Mouse (Mus musculus) T-cell, adult 2 months (primary cell): ENCODE data around the gene S100a10.

Source experiments
- DNase-seq: peaks from one replicate; pipeline ENCODE4 v3.0.0; 2022; ENCODE audit warnings: low spot score

S100a10 gene

GRCm38 (mm10) chr3:93547749-93548540 lies 6.9 kb upstream of the S100a10 start:
- peak; percentile 54 for DNase-seq

GRCm38 (mm10) chr3:93548541-93549266 lies 6.2 kb upstream of the S100a10 start:
- peak; percentile 46 for DNase-seq

DNA sequence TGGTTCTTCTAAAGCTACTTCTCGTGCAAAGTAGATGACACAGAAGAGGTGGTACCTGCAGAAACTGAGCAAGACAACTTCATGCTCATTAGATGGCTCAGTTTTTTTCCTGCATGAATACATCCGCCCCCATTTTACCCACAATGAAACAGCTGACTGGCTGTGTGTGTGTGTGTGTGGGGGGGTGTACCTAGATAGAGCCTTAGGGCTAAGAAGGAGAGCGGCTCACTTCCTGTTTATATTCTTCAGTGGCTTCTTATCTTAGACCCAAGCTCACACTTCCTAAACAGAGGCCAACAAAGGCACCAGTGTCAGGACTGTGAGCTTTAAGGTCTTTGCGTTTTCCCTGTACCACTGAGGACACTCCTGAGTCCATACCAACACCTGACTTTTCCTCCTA lies 4.9 kb upstream of the S100a10 start:
- DNase-seq: peak; percentile 83

- DNase-seq: no peak
These were observed 2.7 kb upstream of the S100a10 start for GRCm38 (mm10) chr3:93551950-93552901.

GRCm38 (mm10) chr3:93553311-93553710 lies 1.6 kb upstream of the S100a10 start:
- DNase-seq: no peak

- DNase-seq: no peak
These were observed 1.0 kb upstream of the S100a10 start for GRCm38 (mm10) chr3:93553765-93554378.

DNA sequence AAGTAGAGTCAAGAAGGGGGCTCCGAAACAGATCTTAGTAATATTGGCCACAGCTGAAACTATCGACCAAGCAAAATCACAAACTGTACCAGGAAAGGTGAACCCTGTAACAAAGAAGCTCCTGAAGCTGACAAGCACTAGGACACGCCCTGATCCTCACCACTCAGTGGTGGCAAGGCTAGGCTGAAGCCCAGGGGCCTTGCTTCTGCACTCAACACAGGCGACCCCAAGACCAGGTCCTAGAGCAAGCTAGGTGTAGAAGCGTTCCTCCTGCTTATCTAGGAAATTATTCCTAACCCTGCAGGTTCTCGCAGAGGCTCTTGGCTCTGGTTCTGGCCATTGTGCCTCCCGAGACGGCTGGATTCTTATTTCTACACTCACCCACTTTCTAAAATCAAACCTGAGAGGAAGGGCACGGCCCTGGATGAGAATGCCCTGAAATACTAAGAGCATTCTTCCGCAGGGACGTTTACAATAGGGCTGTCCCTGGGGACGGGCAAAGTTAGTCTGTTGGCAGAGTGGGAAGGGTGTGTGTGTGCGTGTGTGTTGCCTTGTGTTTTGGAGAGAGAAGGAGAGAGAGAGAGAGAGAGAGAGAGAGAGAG lies 400 bp upstream of the S100a10 start:
- DNase-seq: no peak

DNA sequence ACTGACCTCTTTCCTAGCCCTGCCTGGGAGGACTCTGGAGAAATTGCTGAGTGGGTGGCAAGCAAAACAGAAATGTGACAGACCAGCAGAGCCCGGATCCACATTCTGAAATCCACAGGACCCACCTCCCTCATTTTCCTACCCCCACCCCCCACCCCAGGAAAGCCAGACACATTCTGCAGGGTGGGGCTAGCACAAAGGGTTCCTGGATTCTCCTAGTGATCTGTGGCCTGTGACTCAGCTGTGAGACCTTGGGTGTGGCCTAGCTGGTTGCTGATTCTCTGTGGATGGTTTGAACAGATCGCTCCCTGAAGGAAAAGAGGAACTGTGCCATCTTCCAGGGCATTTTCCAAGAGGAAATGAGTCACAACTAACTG lies 986 bp downstream of the S100a10 start:
- DNase-seq: no peak

- no peak for DNase-seq
These were observed 1.7 kb downstream of the S100a10 start for GRCm38 (mm10) chr3:93556599-93556998.

- no peak for DNase-seq
These were observed 2.6 kb downstream of the S100a10 start for GRCm38 (mm10) chr3:93557471-93557870.

DNA sequence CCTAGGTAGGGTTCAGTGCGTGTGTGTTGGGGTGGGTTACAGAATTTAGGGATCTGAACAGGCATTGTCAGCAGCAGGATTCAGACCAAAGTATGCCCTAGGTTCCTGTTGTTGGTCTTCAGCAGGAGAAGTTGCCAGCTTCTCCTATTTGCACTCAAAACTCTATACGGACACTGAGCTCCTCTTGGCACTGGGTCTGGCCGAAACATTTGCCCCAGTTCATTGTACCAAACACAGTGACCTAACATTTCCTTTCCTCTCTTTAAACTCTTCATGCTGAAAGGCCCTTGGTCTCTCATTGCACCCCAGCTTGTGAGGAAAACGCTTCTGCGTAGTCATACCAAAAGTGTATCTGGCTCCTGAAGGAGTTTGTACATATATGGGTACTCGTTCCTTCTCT lies 5.1 kb downstream of the S100a10 start:
- no peak for DNase-seq

DNA sequence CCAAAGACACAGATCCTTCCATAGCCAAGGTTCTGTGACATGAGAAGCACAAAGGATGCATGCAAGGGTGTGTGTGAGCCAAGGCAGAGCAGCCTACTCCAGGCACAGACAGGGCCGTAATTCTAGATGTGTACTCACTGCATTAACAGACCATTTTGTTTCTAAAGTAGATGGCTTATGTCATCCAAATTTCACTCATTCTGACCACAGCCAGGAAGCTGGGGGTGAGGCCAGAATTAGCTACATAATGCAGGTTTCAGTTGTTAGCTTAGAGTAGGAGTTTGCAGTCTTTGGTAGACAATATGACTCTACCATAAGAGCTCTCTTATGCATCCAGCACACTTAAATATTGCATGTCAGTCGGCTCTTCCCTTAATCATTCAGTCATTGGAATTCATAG lies 7.5 kb downstream of the S100a10 start:
- DNase-seq: no peak

DNA sequence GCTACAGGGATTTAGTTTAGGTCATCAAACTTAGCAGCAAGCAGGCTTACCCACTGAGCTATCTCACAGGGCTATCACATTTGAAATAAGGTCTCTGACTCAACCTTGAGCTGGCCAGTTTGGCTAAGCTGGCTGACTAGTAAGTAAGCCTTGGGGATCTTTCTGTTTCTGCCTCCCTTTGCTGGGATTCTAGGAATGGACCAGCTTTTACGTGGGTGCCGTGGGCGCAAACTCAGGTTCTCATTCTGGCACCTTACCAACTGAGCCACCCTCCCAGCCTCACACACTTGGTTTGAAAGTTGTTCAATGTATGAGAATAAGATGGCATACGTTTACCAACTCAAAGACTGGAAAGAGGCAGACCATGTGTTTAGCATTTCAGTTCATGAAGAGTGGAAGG lies 8.3 kb downstream of the S100a10 start:
- no peak for DNase-seq

DNA sequence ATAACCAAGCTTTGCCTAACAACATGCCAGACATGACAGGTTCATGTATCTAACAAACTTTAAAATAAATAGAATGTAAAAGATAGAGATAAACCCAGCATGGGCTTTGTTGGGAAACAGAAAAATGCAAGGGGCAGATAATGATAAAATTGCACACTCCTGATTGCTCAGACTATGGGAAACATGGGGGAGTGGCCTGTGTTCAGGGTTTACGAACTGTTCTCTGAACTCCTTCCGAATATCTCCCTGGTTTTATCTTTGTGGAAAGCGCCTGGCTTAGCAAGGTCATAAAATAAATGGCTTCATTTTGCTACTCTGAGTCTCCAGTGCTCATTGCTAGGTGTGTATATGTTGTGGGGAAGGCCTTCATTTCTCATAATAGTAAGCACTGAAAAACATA lies 12.0 kb downstream of the S100a10 start:
- no peak for DNase-seq

- DNase-seq: no peak
These were observed 12.8 kb downstream of the S100a10 start for GRCm38 (mm10) chr3:93567721-93568120.

DNA sequence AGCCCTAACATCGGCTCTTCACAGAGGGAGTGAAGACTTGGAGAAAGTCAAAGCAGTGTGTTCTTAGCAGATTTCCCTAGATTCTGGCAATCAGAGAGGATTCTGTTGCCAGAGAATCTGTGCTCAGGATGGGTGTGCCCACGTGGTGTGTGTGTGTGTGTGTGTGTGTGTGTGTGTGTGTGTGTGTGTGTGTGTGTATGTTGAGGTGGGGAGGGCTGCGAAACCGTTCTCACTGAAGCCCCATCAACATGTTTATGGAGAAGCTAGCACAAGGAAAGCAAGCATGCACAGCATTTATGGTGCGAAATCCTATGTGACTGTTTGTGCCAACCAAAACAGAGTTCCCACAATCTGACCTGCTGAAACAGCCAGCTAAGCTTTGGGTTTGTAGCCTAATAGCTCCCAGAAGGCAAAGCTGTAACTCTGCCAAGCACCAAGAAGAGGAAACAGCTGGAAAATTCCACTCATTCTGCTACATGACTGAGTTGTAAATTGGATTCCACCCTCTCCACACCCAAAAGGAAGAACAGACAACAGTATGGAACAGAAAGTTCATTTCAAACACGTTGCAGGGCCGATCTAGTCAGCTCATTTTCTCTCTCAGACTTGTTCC lies 13.7 kb downstream of the S100a10 start:
- no peak for DNase-seq

DNA sequence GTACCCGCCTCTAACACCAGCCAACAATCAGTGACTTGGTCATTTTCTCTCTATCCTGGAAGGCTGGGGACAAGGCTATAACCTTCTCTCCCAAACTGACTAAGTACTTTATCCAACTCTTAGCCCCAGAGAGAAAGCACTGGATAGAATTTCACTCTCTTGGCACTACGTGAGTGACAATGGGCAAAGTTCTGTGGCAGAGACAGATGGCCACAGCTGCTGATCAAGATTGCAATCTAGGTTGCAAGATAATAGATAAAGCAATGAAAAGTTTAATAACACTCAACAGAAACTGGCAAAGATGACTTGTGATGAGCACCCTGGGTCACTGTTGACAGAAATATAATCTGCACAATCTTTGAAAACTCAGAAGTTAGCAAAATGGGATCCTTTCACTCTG lies 14.2 kb downstream of the S100a10 start:
- no peak for DNase-seq

DNA sequence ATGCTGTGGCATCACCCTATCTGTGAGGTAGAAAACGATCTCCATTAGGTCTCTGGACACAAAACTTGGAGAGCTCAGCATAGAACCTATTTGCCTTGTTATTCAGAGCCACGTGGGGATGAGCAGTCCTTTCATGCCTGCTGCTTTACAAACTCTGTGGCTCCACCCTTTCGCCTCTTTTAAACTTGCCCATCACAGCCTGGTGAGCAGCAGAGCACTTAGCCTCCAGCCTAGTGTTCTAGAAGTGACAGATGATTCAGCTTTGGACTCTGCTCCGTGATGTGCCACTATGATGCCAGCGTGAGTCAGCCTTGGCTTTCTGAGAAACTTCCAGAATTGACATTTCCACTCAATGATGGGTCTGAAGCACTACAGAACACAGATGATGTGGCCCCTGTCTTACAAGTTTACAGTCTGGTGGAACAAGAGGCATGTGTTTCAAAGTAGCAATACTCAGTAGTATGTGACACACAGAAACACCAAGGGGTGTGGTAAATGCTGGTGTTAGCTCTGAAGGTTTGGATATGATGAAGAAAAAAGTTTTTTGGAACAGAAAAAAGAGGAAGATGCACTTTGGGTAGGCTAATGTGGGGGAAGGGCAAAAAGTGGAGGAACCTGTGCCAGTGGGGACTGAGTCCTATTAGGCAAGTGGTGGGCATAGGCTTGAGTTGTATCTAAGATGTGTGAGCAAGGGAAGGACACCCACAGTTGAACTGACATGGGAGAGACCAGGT lies 17.3 kb downstream of the S100a10 start:
- no peak for DNase-seq

GRCm38 (mm10) chr3:93579317-93580038 lies 24.6 kb downstream of the S100a10 start:
- no peak for DNase-seq

GRCm38 (mm10) chr3:93580039-93580403 lies 25.1 kb downstream of the S100a10 start:
- no peak for DNase-seq
